Mouse (Mus musculus): ENCODE results near the gene Vsig4. TPM values are rescaled to one million over a fixed set of nuclear protein-coding genes. Genes with fewer than 3 reads are reported as not detected.

Gene Vsig4
- not detected in 2 replicates for polyA plus RNA-seq (2012; rRNA removed)

GRCm38 (mm10) chrX:96293338-96293737 is at the start of gene Vsig4:
Gene Vsig4, minus strand, starts transcription at chrX:96293438.

Other genes starting within 250 kb of the Vsig4 start
- 13.1 and 17.2 TPM in 2 replicates for gene Msn, start 197.4 kb downstream of the Vsig4 start, polyA plus RNA-seq (2012; rRNA removed)
- gene Heph, start 161.9 kb upstream of the Vsig4 start, polyA plus RNA-seq (2012; rRNA removed): 0.12 and 0.16 TPM in 2 replicates
- gene Hsf3, start 162.9 kb upstream of the Vsig4 start, polyA plus RNA-seq (2012; rRNA removed): not detected in 2 replicates

Data from stomach, adult 2 months (tissue).